Mouse (Mus musculus) urinary bladder, postnatal 25 days (tissue): ENCODE results near the gene Abcc6.

Experiments used
- DNase-seq: peaks from one replicate; pipeline ENCODE4 v3.0.0; 2022; ENCODE audit warnings: low spot score

Abcc6 gene

DNA sequence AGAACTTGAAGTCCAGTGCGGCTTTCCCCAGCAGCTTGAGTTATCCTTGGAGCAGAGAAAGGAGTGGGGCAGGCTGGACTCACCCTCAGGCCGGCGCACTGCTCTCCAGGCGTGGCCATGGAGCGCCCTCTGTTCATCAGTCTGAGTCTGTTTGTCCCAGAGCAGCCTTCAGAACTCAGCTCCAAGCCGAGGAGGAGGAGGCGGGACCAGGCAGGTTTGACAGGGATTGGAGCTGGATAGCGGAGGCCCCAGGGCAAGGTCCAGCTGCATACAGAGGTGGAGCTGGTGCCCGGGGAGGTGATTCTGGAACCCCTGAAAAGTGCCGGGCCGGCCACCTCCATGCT lies at the start of gene Abcc6:
Gene Abcc6 (minus strand): TSS at position 158 of the 344 bp plus-strand sequence.
- DNase-seq = no peak

DNA sequence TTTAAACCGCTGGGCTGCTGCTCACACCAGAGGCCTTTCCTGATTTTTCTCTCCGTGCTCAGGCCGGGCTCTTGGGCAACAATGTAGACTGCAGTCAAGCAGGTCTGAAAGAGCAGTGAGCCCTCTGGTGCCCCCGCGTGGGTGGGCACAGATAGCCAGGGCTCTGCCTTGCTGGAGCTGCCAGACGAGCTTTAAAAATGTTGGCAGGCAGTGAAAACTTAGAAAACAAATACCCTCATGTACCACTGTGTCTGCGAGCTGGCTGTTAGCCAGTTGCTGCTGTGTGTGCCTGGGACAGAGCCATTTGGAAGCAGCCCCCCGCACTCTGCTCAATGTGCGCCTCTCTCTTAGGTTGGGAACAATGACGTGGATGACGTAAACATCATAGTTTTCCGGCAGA lies 47.6 kb upstream of the Abcc6 start:
- no peak for DNase-seq

DNA sequence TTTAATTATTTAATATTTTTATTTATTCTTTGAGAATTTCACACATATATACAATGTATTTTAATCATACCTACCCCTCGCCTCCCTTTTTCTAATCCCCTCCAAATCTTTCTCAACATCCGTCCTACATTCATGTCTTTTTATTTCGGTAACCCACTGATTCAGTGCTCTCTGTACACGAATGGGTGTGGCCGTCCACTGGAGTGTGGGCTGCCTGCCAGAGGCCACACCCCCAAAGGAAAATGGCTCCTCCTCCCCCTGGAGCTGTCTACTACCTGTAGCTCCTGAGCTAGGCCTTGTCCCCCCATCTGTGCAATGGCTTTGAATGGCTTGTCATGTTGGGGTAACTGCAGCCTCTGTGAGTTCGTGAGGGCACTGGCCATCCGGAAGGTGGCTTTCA lies 46.7 kb upstream of the Abcc6 start:
- DNase-seq = no peak

DNA sequence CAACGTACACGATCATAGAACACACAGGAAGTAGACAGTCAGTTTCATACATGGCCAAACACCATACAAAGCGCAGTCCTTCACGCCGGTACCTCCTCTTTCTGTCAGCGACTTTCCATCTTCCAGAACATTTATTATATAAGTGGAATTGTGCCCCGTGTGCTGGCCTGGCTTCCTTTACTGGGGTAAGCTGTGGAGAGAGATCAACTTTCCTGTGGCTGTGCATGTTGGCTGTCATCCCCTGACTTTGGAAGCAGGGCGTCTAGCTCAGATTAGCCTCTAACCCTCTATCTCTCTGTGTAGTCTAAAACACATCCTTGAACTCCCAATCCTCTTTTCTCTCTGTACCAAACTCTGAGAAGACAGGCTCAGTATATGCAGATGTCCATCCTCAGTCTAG lies 38.7 kb upstream of the Abcc6 start:
- no peak for DNase-seq

DNA sequence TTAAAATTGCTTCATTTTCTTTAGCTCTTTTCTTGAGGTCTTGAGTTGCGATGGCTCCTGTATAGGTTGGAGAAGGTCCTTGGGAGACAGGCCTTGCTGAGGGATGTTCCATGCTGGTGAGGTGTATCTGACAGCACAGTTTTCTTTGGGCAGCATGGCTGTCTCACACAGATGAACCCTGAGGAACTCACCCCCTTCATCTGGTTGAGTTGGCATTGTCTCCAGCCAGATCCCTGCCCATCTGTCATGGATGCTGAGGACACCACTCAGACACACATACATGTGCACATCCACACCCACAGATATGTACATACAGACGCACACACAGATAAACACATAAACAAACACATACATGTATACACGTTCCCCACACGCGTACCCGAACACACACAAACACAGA lies 33.2 kb upstream of the Abcc6 start:
- no peak for DNase-seq

DNA sequence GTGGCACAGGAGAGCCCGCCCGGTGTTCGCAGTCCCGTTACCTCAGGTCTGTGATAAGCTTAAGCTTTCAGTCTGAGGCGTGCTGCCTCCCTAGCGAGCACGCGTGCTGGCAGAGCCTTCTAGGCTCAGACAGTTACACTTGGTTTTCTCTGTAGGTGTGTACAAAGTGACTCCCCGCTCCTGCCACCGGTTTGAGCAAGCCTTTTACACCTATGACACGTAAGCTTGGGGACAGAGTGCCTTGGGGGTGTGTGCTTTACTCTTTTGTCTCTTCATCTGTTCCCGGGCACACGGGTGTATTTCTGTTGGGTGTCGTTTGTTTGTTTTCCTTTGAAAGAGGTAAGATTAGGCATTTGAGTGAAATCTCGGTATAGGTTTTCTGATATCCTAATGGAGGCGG lies 31.5 kb upstream of the Abcc6 start:
- no peak for DNase-seq

DNA sequence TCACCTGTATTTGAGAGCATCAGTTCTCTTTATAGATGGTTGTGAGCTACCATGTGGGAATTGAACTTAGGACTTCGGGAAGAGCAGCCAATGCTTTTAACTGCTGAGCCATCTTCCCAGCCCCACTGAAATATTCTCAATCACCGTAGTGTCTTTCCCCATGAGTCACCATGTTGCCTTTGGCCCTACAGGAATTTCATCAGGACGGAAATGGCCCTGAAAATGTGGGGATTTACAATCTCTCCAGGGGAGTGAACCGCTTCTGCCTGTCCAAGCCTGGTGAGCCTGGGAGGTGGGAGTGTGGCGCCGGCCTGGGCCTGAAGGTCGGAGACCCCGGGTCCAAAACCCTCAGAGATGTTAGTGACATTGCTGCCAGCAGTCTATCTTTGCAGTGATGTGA lies 30.6 kb upstream of the Abcc6 start:
- DNase-seq = no peak

DNA sequence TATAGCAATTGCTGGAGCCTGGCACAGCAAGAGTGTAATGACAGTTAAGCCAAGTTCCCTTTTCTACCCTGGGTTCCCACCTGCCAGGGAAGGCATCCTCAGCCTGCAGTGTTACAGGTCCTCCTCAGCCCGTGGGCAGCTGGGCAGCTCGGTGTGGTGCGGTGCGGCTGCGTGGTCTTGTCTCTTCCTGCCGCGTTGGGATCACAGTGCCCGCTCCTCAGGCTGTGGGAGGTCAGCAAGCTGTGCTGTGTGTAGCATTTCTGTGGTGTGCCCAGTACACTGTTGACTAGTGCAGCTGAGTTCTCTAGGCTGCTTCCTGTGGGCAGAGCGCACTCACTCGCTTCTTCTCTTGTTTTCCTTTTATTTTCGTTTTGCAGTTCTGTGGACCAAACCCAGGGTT lies 28.8 kb upstream of the Abcc6 start:
- DNase-seq = no peak

DNA sequence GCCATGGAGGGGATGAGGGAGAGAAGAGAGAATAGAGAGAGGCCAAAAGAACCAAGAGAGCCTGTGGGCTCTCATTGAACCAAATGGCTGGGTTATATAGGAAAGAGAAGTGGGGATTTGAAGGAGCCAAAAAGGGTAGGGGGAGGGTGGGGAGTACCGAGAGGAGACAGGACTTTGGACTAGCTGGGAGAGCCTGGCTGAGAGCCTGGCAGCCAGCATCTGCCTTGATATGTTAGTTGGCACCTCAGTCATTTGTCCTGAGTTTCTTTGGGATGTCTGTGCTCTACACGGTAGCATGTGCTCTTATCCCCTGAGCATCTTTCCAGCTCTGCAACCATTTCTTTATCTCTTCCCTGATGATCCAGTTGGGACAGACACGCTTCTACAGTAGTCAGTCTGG lies 23.5 kb upstream of the Abcc6 start:
- DNase-seq = no peak

DNA sequence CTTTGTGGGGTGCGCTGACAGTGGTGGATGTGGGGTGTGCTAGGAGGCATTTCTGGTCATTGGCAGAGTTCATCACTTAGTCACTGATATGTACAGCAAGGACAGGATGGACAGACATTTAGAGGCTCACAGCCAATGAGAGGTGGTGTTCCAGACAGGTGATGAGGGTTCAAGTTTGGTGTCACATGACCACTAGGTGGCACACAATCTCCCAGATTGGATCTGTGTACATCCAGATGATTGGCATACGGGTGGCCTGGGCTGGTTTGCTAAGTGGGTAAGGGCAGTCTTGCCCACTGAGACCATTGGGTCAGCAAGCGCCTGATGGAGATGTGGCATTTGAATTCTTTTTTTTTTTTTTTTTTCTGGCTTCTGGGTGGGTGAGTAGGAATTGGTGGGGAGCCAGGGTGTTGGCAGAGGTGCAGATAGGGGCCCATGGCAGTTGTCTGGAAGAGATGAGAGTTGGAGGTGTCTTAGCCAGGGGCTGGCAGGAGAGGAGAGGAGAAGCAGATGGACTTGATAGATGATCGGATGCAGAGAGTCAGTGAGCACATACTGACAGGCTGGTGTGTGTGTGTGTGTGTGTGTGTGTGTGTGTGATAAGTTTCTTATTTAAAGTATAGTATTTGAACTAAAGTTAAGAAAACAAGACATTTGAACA lies 22.2 kb upstream of the Abcc6 start:
- DNase-seq = no peak

DNA sequence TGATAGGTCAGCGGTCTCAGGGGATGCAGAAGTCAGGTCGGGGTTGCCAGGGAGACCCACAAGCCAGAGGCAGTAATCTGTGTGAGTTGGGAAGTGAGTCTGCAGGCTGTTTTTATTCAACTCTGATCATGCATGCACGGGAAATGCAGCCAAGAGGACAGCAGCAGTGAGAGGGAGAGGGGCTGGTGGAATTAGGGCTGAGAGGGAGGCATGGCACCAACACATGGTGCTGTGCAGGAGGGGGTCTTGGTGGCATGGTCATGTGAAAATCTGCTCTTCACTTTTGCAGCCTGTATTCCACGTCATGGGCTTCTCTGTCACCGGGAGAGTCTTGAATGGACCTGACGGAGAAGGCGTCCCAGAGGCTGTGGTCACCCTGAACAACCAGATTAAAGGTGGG lies 19.9 kb upstream of the Abcc6 start:
- DNase-seq = no peak

DNA sequence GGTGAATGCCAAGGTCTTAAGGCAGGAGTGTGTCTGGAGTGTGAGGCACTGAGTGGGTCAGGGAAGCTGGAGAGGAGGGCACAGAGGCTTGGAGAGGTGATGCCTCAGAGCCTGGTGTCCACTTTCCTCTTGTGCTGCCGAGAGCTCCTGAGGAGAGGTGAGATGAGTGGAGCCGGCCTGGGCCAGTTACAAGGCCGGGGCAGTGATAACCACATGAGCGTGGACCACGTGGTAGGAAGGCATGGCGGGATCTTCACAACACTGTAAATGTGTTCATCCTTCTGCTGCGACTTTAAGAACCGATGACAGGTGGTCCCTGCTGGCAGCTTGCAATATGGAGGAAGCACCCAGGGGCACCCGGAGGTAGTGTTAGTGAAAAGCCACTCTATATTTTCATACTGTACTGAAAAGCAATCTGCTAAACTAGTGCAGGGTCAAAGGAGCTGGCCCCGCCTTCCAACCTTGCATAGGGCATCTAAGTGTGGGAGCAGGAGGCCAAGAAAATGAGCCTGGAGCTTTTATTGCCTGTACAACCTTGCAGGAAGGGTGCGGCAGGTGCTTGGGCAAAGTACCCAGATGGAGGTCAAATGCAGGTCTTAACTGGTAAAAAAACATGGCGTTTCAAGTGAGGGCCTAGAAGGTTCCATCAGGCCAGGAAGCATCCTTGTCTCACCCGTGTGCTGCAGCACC lies 17.9 kb upstream of the Abcc6 start:
- no peak for DNase-seq

DNA sequence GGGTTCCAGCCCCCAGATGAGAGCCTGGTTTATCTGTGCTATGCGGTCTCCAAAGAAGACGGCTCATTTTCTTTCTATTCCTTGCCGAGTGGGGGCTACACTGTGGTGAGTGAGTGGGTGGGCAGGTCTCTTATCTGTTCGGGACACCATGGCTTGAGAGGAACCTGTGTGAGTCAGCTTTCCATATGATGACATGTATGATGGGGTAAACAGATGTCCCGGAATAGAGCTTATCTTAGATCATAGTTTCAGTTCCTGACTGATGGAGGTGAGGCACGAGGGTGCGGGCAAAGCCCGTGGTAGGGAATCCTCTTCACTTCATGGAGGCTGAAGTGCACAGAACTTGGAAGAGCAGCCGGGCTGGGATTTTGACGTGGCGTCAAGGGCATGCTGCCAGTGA lies 15.8 kb upstream of the Abcc6 start:
- DNase-seq = no peak

DNA sequence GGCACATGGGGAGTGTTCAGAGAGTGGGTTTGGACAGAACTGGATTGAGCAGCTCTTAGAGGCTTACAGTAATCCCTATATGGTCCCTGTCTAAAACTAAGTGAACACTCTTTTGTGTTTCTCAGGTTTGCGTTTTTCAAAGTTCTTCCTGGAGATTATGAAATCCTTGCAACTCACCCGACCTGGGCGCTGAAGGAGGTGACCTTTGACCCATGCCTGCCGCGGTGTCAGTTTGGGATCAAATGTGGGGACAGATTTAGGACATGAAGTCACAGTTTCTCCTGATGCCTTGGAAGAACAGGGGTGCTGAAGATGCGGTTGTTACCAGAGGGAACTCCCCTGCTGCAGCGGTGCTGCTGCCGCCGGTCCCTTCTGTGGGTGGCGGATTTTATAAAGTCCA lies 14.0 kb upstream of the Abcc6 start:
- DNase-seq = no peak

DNA sequence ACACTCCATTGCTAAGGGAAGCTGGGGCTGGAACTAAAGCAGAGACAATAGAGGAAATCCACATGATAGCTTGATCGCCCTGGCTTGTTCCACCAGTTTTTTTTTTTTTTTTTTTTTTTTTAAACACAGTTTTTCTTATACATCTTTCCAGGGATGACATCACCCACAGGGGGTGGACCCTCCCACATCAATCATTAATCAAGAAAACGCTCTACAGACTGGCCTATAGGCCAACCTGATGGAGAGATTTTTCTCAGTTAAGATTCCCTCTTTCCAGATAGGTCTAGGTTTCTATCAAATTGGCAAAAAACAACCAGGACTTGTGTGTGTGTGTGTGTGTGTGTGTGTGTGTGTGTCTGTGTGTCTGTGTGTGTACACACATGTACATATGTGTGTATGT lies 9.8 kb upstream of the Abcc6 start:
- DNase-seq = no peak

DNA sequence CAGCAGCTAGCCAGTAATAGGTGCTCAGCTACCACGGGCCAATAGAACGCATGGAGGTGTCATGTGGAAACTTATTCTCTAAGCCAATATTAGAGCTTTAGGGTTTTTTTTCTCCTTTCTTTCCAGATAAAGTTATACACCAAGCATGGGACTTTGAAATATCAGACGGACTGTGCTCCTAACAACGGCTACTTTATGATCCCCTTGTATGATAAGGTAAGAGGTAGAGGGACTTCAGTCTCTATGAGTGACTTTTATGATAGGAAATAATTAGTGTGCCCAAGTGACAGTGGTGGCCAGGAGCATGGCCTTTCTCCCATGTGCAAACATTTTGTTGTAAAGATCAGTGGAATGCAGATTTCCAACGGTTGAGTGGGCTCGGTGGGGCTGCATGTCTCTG lies 7.3 kb upstream of the Abcc6 start:
- DNase-seq = no peak

DNA sequence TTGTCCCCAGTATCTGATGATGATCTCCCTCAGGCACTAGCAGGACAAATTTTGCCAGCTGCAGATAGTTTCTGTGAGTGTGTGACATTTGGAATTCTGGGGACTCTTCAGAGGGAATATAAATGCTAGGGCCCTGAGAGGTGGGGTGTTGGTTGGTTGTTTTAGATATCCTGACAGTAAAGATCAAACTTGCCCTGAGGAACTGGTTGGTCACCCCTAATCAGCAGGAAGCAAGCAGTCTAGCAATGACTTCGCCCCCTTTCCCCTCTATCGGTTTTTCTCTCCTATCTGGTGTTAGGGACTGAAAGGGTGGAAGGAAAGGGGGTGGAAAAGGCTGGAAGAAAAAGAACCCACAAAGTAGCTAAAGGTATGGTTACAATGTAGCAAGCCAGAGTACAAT lies 5.4 kb upstream of the Abcc6 start:
- DNase-seq = no peak

DNA sequence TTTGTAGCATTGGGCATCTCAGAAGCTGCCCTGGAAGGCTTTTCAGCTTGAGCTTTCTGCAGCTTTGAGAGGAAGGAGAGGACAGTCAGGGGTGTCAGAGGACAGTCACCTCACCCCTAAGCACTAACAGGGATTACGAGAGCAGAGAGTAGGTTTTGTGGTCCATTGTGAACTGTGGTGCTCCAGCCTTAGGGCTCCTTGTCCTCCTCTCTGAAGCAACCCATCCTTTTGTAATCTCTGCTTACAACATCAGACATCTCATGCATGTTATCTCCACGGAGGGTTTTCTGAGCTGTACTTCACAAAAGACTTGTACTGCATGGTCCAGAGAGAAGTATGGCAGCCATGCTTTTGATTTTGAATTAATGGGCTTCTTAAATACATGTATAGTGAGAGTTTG lies 4.9 kb upstream of the Abcc6 start:
- DNase-seq = no peak

DNA sequence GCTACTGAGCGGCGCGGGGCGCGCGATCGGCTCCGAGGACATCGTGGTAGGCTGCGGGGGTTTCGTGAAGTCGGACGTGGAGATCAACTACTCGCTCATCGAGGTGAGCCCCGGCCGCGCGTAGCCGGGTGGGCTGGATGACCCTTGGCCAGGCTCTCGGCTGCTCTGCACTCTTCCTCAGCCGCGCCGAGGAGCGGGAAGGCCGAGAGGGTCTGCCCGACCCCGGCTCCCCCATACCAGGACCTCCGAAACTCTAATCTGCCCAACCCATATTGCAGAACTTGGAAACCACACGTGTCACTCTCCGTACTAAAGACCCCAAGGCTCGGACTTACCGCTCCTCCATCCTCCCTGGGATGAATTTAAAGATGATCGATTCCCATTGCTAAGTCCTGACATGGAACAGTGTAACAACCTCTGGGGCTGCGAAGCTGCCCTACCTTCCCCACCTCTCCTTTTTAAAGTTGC lies 3.8 kb upstream of the Abcc6 start:
- DNase-seq = no peak

DNA sequence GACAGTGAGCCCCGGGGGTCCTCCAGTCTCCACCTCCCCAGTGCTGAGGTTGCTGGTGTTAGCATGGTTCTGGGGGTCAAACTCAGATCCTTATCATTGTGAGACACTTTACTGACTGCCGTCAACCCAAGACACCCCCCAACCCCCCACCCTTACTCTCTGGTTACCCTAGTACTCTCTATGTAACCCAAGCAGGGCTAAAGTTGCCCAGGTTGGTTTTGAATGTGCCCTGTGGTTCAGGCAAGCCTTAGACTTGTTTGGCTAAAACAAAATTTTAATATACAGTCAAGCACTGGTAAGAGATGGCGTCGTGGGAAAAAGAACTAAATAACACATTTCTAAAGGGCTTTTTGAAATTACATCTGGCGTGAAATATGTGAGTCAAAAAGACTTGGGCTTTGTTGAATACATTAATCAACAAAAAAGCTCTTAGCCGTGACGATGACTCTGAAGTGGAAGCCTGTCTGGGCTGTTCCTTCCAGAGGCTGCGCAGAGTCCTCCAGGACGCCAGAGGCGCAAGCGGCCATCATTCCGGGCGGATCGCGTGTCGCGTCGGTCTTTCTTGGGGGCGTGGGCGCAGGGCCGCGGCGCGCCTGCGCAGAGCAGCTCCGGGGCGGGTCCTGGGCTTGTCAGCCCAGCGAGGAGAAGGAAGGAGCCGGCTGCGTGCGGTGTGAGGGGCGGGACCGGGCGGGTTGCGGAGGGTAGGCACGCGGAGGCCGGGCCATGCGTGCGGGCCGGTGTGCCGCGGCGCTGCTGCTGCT lies 3.2 kb upstream of the Abcc6 start, which contains the start of gene Nomo1:
Gene Nomo1 (plus strand): TSS at position 590 of the 761 bp plus-strand sequence.
- DNase-seq = peak; percentile 97

DNA sequence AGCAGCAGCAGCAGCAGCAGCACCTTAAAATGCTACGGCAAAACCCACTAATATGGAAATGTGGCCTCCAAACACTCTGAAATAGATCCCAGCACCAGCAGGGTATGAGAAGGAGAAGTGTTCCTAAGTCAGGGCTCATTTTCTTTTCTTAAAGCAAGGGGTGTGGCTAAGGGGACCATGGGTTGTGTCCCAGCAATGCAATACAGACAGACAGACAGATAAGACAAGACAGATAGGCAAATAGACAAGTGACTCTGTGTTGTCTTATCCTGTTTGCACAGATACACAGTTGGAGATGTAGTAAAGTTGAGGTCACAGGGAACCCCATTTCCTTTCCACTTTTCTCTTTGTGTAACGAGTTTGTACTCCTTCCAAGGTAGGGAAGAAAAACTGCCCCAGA lies 973 bp upstream of the Abcc6 start:
- no peak for DNase-seq

DNA sequence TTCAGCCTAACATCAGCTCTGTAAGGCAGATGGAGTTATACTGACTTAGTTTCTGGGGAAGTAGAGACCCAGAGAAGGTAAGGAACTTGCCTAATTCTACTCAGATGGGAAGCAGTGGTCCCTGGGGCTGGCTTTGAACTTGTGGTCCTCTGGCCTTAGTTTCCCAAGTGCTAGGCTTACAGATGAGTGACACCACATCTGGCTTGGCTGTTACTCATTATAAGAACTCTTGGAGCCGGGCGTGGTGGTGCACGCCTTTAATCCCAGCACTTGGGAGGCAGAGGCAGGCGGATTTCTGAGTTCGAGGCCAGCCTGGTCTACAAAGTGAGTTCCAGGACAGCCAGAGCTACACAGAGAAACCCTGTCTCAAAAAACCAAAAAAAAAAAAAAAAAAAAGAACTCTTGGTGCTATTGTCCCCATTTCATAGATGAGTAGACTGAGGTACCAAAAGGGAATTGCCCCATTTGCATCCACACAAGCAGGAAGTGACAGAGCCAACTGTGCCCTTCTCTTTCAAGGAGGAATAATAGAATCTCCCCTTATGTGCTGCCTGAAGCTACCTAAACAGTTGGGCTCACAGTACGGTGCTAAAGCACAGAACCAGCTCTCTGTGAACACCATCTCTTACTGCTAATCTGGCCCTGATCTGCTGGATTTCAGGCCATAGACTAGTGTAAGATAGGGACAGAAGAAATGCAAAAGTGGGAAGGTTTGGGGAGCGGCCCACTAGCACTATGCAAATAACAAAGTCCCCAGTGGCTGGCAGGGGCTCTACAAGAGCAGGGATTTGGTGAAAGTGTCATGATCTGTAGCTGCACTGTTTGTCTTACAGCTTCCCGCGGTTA lies 580 bp downstream of the Abcc6 start:
- DNase-seq = no peak
